Mouse (Mus musculus): ENCODE results near the gene Nupr1l.
A peak's percentile ranks its signal among the peaks of the same experiment; 100 is the strongest.

- peak; percentile 56; the same call in 1 of the 2 replicates for TF ChIP-seq CTCF (IDR thresholded peaks at IDR 0.05; ENCODE audit: extremely low read depth, insufficient read length, insufficient replicate concordance, low read depth, low read length)
- TF ChIP-seq POLR2A (IDR thresholded peaks at IDR 0.05; ENCODE audit: low read depth, low read length) = no peak
These were observed 29.4 kb upstream of the Nupr1l start for GRCm38 (mm10) chr5:129878946-129879345.

Measured in small intestine, adult 2 months (tissue).